Comparison of ENCODE assay signal across 26 mouse cellular contexts in genomic region chr7:24897959-24898358, GRCm38 (mm10). TPM values are rescaled to one million over a fixed set of nuclear protein-coding genes. Genes with fewer than 3 reads are reported as not detected.
"Had no signal": no experiment of that assay in that cellular context is flagged by ENCODE, and none has a peak within 500 bp of the region (broad histone marks: within the 10 kb centered on the region; RNA-seq: fewer than 3 reads in every experiment).

No protein-coding gene starts in this region.

- DNase-seq: lung, adult 2 months; lung, postnatal 14 days; lung, postnatal 36 days; right cerebral cortex, postnatal 14 days; thymus, adult 18-20 months; thymus, postnatal 25 days; thymus, postnatal 4 days had no signal

- H3K4me3 ChIP-seq: lung, embryonic 15.5 days; megakaryocyte, embryonic 14.5 days; midbrain, embryonic 13.5 days; midbrain, embryonic 15.5 days; neural tube, embryonic 12.5 days had no signal

- H3K4me2 ChIP-seq: lung, embryonic 15.5 days; midbrain, embryonic 11.5 days; midbrain, embryonic 13.5 days; midbrain, embryonic 15.5 days; neural tube, embryonic 12.5 days had no signal

- H3K27me3 ChIP-seq: lung, embryonic 15.5 days; megakaryocyte, embryonic 14.5 days; midbrain, embryonic 13.5 days; midbrain, embryonic 15.5 days; neural tube, embryonic 12.5 days had no signal

- H3K9ac ChIP-seq: liver, embryonic 14.5 days; lung, embryonic 15.5 days; midbrain, embryonic 13.5 days; midbrain, embryonic 15.5 days; neural tube, embryonic 12.5 days had no signal

- H3K27ac ChIP-seq: liver, embryonic 14.5 days; lung, embryonic 15.5 days; macrophage; midbrain, embryonic 13.5 days; midbrain, embryonic 15.5 days; neural tube, embryonic 12.5 days had no signal

- H3K36me3 ChIP-seq: lung, embryonic 15.5 days; midbrain, embryonic 13.5 days; midbrain, embryonic 15.5 days; neural tube, embryonic 12.5 days had no signal

- H3K9me3 ChIP-seq: lung, embryonic 15.5 days; megakaryocyte, embryonic 14.5 days; midbrain, embryonic 13.5 days; midbrain, embryonic 15.5 days; neural tube, embryonic 12.5 days had no signal

RNA-seq across cellular contexts. Expression of gene Dmrtc2, which starts 28.1 kb away (rescaled TPM):
- total RNA-seq: megakaryocyte progenitor cell, adult 5-6 weeks; monocyte, adult 5-6 weeks; neutrophil, adult 5-6 weeks had no signal
- polyA plus RNA-seq: liver, embryonic 14.5 days; liver, embryonic 16.5 days; lung, adult 2 months; lung, embryonic 15.5 days; lung, postnatal 0 days; macrophage; midbrain, embryonic 11.5 days; midbrain, embryonic 13.5 days; neural tube, embryonic 12.5 days; neural tube, embryonic 14.5 days; stomach, embryonic 14.5 days; stomach, embryonic 16.5 days; urinary bladder, adult 2 months had no signal

RNA-seq across cellular contexts. Expression of gene Lypd4, which starts 28.2 kb away (rescaled TPM):
- total RNA-seq: megakaryocyte progenitor cell, adult 5-6 weeks; midbrain, postnatal 0 days; monocyte, adult 5-6 weeks; neutrophil, adult 5-6 weeks had no signal
- polyA plus RNA-seq: liver, embryonic 14.5 days; liver, embryonic 16.5 days; lung, adult 2 months; lung, embryonic 15.5 days; lung, postnatal 0 days; macrophage; midbrain, embryonic 11.5 days; midbrain, embryonic 13.5 days; midbrain, embryonic 15.5 days; neural tube, embryonic 12.5 days; neural tube, embryonic 14.5 days; stomach, embryonic 14.5 days; stomach, embryonic 16.5 days; thymus, postnatal 0 days; urinary bladder, adult 2 months had no signal
